Mouse (Mus musculus): ENCODE measurements at regions not wholly inside any gene's neighbourhood (a gene's known extent, or its start where the extent isn't known, plus 50 kb on each side); places are given as distances from the start of the nearest gene placed in this dataset.

- Histone ChIP-seq H3K36me3 (ENCODE audit: control insufficient read depth, insufficient read depth, low read length) (no peaks in the 10 kb centered on the region), H3K9ac (replicated peaks; ENCODE audit: low read length) (no peak overlapping the region), H3K9me3 (ENCODE audit: control insufficient read depth, low read length) (no peaks in the 10 kb centered on the region), H3K4me3 (replicated peaks; ENCODE audit: low read depth, low read length) (no peak overlapping the region), H3K27ac (replicated peaks; ENCODE audit: low read depth, low read length) (no peak overlapping the region), H3K4me2 (ENCODE audit: low read length) (no peak overlapping the region), H3K4me1 (ENCODE audit: control insufficient read depth, insufficient read depth, low read length) (no peaks in the 10 kb centered on the region), H3K27me3 (ENCODE audit: control insufficient read depth, insufficient read depth, low read length) (no peaks in the 10 kb centered on the region)
- no peak for ATAC-seq (ENCODE audit: low FRiP score, low TSS enrichment)
- 79% methylated on average over 11 of the region's 11 CpGs for WGBS
- DNase-seq = peak; percentile 24
Measured at GRCm38 (mm10) chr1:91626090-91626489, 85.7 kb downstream of the Asb1 start.

- DNase-seq (no peak), ATAC-seq (ENCODE audit: low FRiP score, low TSS enrichment) (no peak)
- Histone ChIP-seq H3K4me2 (ENCODE audit: low read length) (no peak overlapping the region), H3K9me3 (ENCODE audit: control insufficient read depth, low read length) (no peaks in the 10 kb centered on the region), H3K4me1 (ENCODE audit: control insufficient read depth, insufficient read depth, low read length) (no peaks in the 10 kb centered on the region), H3K27me3 (ENCODE audit: control insufficient read depth, insufficient read depth, low read length) (no peaks in the 10 kb centered on the region), H3K36me3 (ENCODE audit: control insufficient read depth, insufficient read depth, low read length) (no peaks in the 10 kb centered on the region), H3K4me3 (replicated peaks; ENCODE audit: low read depth, low read length) (no peak overlapping the region), H3K9ac (replicated peaks; ENCODE audit: low read length) (no peak overlapping the region), H3K27ac (replicated peaks; ENCODE audit: low read depth, low read length) (no peak overlapping the region)
- WGBS = 76% methylated on average over 12 of the region's 12 CpGs
Measured at GRCm38 (mm10) chr1:91630206-91630605, 89.9 kb downstream of the Asb1 start.

- Histone ChIP-seq H3K4me3 (replicated peaks; ENCODE audit: low read depth, low read length) (no peak overlapping the region), H3K9ac (replicated peaks; ENCODE audit: low read length) (no peak overlapping the region), H3K4me2 (ENCODE audit: low read length) (no peak overlapping the region), H3K4me1 (ENCODE audit: control insufficient read depth, insufficient read depth, low read length) (no peaks in the 10 kb centered on the region), H3K36me3 (ENCODE audit: control insufficient read depth, insufficient read depth, low read length) (no peaks in the 10 kb centered on the region), H3K27me3 (ENCODE audit: control insufficient read depth, insufficient read depth, low read length) (no peaks in the 10 kb centered on the region), H3K9me3 (ENCODE audit: control insufficient read depth, low read length) (no peaks in the 10 kb centered on the region), H3K27ac (replicated peaks; ENCODE audit: low read depth, low read length) (no peak overlapping the region)
- WGBS = 83% methylated on average over 6 of the region's 6 CpGs
- DNase-seq = no peak
- no peak for ATAC-seq (ENCODE audit: low FRiP score, low TSS enrichment)
Measured at GRCm38 (mm10) chr1:91630871-91631410, 90.6 kb downstream of the Asb1 start.

GRCm38 (mm10) chr1:91632906-91633493 lies 92.7 kb downstream of the Asb1 start:
- no peaks in the 10 kb centered on the region for H3K4me1 ChIP-seq (ENCODE audit: control insufficient read depth, insufficient read depth, low read length)
- no peak overlapping the region for H3K4me3 ChIP-seq (replicated peaks; ENCODE audit: low read depth, low read length)
- H3K4me2 ChIP-seq (ENCODE audit: low read length) = no peak overlapping the region
- ATAC-seq (ENCODE audit: low FRiP score, low TSS enrichment) = no peak
- H3K9ac ChIP-seq (replicated peaks; ENCODE audit: low read length) = no peak overlapping the region
- no peaks in the 10 kb centered on the region for H3K9me3 ChIP-seq (ENCODE audit: control insufficient read depth, low read length)
- 88% methylated on average over 15 of the region's 15 CpGs for WGBS
- no peaks in the 10 kb centered on the region for H3K27me3 ChIP-seq (ENCODE audit: control insufficient read depth, insufficient read depth, low read length)
- H3K36me3 ChIP-seq (ENCODE audit: control insufficient read depth, insufficient read depth, low read length) = no peaks in the 10 kb centered on the region
- H3K27ac ChIP-seq (replicated peaks; ENCODE audit: low read depth, low read length) = no peak overlapping the region
- DNase-seq = no peak

- Histone ChIP-seq H3K27ac (replicated peaks; ENCODE audit: low read depth, low read length) (no peak overlapping the region), H3K27me3 (ENCODE audit: control insufficient read depth, insufficient read depth, low read length) (no peaks in the 10 kb centered on the region), H3K4me2 (ENCODE audit: low read length) (no peak overlapping the region), H3K4me3 (replicated peaks; ENCODE audit: low read depth, low read length) (no peak overlapping the region), H3K4me1 (ENCODE audit: control insufficient read depth, insufficient read depth, low read length) (no peaks in the 10 kb centered on the region), H3K36me3 (ENCODE audit: control insufficient read depth, insufficient read depth, low read length) (no peaks in the 10 kb centered on the region), H3K9me3 (ENCODE audit: control insufficient read depth, low read length) (no peaks in the 10 kb centered on the region), H3K9ac (replicated peaks; ENCODE audit: low read length) (no peak overlapping the region)
- 89% methylated on average over 2 of the region's 2 CpGs for WGBS
- ATAC-seq (ENCODE audit: low FRiP score, low TSS enrichment) (no peak), DNase-seq (no peak)
Measured at GRCm38 (mm10) chr1:91636571-91636970, 96.2 kb downstream of the Asb1 start.

- Histone ChIP-seq H3K4me1 (ENCODE audit: control insufficient read depth, insufficient read depth, low read length) (no peaks in the 10 kb centered on the region), H3K4me3 (replicated peaks; ENCODE audit: low read depth, low read length) (no peak overlapping the region), H3K9me3 (ENCODE audit: control insufficient read depth, low read length) (no peaks in the 10 kb centered on the region), H3K36me3 (ENCODE audit: control insufficient read depth, insufficient read depth, low read length) (no peaks in the 10 kb centered on the region), H3K4me2 (ENCODE audit: low read length) (no peak overlapping the region), H3K27me3 (ENCODE audit: control insufficient read depth, insufficient read depth, low read length) (no peaks in the 10 kb centered on the region), H3K27ac (replicated peaks; ENCODE audit: low read depth, low read length) (no peak overlapping the region), H3K9ac (replicated peaks; ENCODE audit: low read length) (no peak overlapping the region)
- ATAC-seq (ENCODE audit: low FRiP score, low TSS enrichment) (no peak), DNase-seq (no peak)
- 73% methylated on average over 5 of the region's 5 CpGs for WGBS
Measured at GRCm38 (mm10) chr1:91640551-91640950, 100.2 kb downstream of the Asb1 start.

GRCm38 (mm10) chr1:91658991-91659441 lies 118.7 kb downstream of the Asb1 start:
- 57% methylated on average over 14 of the region's 15 CpGs for WGBS
- DNase-seq (no peak), ATAC-seq (ENCODE audit: low FRiP score, low TSS enrichment) (no peak)
- Histone ChIP-seq H3K9ac (replicated peaks; ENCODE audit: low read length) (no peak overlapping the region), H3K9me3 (ENCODE audit: control insufficient read depth, low read length) (no peaks in the 10 kb centered on the region), H3K4me2 (ENCODE audit: low read length) (no peak overlapping the region), H3K4me1 (ENCODE audit: control insufficient read depth, insufficient read depth, low read length) (no peaks in the 10 kb centered on the region), H3K36me3 (ENCODE audit: control insufficient read depth, insufficient read depth, low read length) (no peaks in the 10 kb centered on the region), H3K4me3 (replicated peaks; ENCODE audit: low read depth, low read length) (no peak overlapping the region), H3K27me3 (ENCODE audit: control insufficient read depth, insufficient read depth, low read length) (no peaks in the 10 kb centered on the region), H3K27ac (replicated peaks; ENCODE audit: low read depth, low read length) (no peak overlapping the region)

GRCm38 (mm10) chr1:91659486-91659885 lies 119.1 kb downstream of the Asb1 start:
- no peak overlapping the region for H3K4me3 ChIP-seq (replicated peaks; ENCODE audit: low read depth, low read length)
- H3K27ac ChIP-seq (replicated peaks; ENCODE audit: low read depth, low read length) = no peak overlapping the region
- no peak overlapping the region for H3K4me2 ChIP-seq (ENCODE audit: low read length)
- no peak for ATAC-seq (ENCODE audit: low FRiP score, low TSS enrichment)
- no peaks in the 10 kb centered on the region for H3K9me3 ChIP-seq (ENCODE audit: control insufficient read depth, low read length)
- DNase-seq = no peak
- no peaks in the 10 kb centered on the region for H3K4me1 ChIP-seq (ENCODE audit: control insufficient read depth, insufficient read depth, low read length)
- 81% methylated on average over 8 of the region's 8 CpGs for WGBS
- no peak overlapping the region for H3K9ac ChIP-seq (replicated peaks; ENCODE audit: low read length)
- H3K36me3 ChIP-seq (ENCODE audit: control insufficient read depth, insufficient read depth, low read length) = no peaks in the 10 kb centered on the region
- no peaks in the 10 kb centered on the region for H3K27me3 ChIP-seq (ENCODE audit: control insufficient read depth, insufficient read depth, low read length)

- Histone ChIP-seq H3K27ac (replicated peaks; ENCODE audit: low read depth, low read length) (no peak overlapping the region), H3K27me3 (ENCODE audit: control insufficient read depth, insufficient read depth, low read length) (no peaks in the 10 kb centered on the region), H3K4me2 (ENCODE audit: low read length) (no peak overlapping the region), H3K9ac (replicated peaks; ENCODE audit: low read length) (no peak overlapping the region), H3K4me1 (ENCODE audit: control insufficient read depth, insufficient read depth, low read length) (no peaks in the 10 kb centered on the region), H3K36me3 (ENCODE audit: control insufficient read depth, insufficient read depth, low read length) (no peaks in the 10 kb centered on the region), H3K4me3 (replicated peaks; ENCODE audit: low read depth, low read length) (no peak overlapping the region), H3K9me3 (ENCODE audit: control insufficient read depth, low read length) (no peaks in the 10 kb centered on the region)
- DNase-seq (no peak), ATAC-seq (ENCODE audit: low FRiP score, low TSS enrichment) (no peak)
- 92% methylated on average over 2 of the region's 2 CpGs for WGBS
Measured at GRCm38 (mm10) chr1:91663289-91663688, 122.9 kb downstream of the Asb1 start.

All from midbrain, embryonic 14.5 days (tissue).